In genomic region chr9:45133484-45134310, GRCm38 (mm10) we compare ENCODE assay signal across 9 mouse cellular contexts. TPM values are rescaled to one million over a fixed set of nuclear protein-coding genes. Genes with fewer than 3 reads are reported as not detected.
A peak's percentile ranks its signal among the peaks of the same experiment; 100 is the strongest.
DNase-seq lines count a peak whose midpoint lies in the region; ATAC-seq and TF ChIP-seq lines count a peak whose summit lies in the region.
"Had no signal": no experiment of that assay in that cellular context is flagged by ENCODE, and none has a peak within 500 bp of the region (broad histone marks: within the 10 kb centered on the region; RNA-seq: fewer than 3 reads in every experiment).

No protein-coding gene starts in this region.

- no peaks in the 10 kb centered on the region for H3K36me3 ChIP-seq in kidney, embryonic 14.5 days (ENCODE audit: control insufficient read depth, insufficient read depth, low read length)
- H3K36me3 ChIP-seq in ES-Bruce4 (ENCODE audit: control insufficient read depth, insufficient read depth, low read length, poor library complexity, severe bottlenecking), result no peaks in the 10 kb centered on the region
- H3K36me3 ChIP-seq in lung, embryonic 16.5 days (ENCODE audit: control insufficient read depth, insufficient read depth, low read length), result no peaks in the 10 kb centered on the region
- H3K36me3 ChIP-seq in stomach, embryonic 16.5 days (ENCODE audit: control insufficient read depth, insufficient read depth, low read length), result no peaks in the 10 kb centered on the region
- H3K36me3 ChIP-seq: liver, embryonic 15.5 days had no signal

- peaks cover 34% of the 10 kb centered on the region for H3K27me3 ChIP-seq in kidney, embryonic 14.5 days (ENCODE audit: control insufficient read depth, insufficient read depth, low read length)
- H3K27me3 ChIP-seq in ES-Bruce4 (ENCODE audit: control insufficient read depth, insufficient read depth, low read length, poor library complexity, severe bottlenecking), result peaks cover under 1% of the 10 kb centered on the region; the same call in 1 of the 2 replicates
- peaks cover 42% of the 10 kb centered on the region for H3K27me3 ChIP-seq in lung, embryonic 16.5 days (ENCODE audit: control insufficient read depth, insufficient read depth, low read depth, low read length)
- peaks cover 35% of the 10 kb centered on the region for H3K27me3 ChIP-seq in stomach, embryonic 16.5 days (ENCODE audit: control insufficient read depth, insufficient read depth, low read length)

- no peak for TF ChIP-seq POLR2A in ES-Bruce4 (IDR thresholded peaks at IDR 0.05; ENCODE audit: insufficient read depth, low read length)

- WGBS in kidney, embryonic 14.5 days, result 27% methylated on average over 5 of the region's 5 CpGs
- WGBS in lung, embryonic 16.5 days, result 18% methylated on average over 5 of the region's 5 CpGs
- 23% methylated on average over 5 of the region's 5 CpGs for WGBS in stomach, embryonic 16.5 days

- H3K4me3 ChIP-seq in kidney, embryonic 14.5 days (ENCODE audit: low read length), result no peak overlapping the region
- H3K4me3 ChIP-seq in ES-Bruce4 (ENCODE audit: low read depth, low read length), result no peak overlapping the region
- no peak overlapping the region for H3K4me3 ChIP-seq in lung, embryonic 16.5 days (ENCODE audit: low read length)
- no peak overlapping the region for H3K4me3 ChIP-seq in stomach, embryonic 16.5 days (replicated peaks; ENCODE audit: low read length)
- H3K4me3 ChIP-seq: liver, embryonic 15.5 days had no signal

- no peaks in the 10 kb centered on the region for H3K9me3 ChIP-seq in kidney, embryonic 14.5 days (ENCODE audit: control insufficient read depth, low read length)
- no peaks in the 10 kb centered on the region for H3K9me3 ChIP-seq in ES-Bruce4 (replicated peaks; ENCODE audit: control insufficient read depth, insufficient read depth, low read length, poor library complexity, severe bottlenecking)
- no peaks in the 10 kb centered on the region for H3K9me3 ChIP-seq in lung, embryonic 16.5 days (ENCODE audit: control insufficient read depth, low read length)
- H3K9me3 ChIP-seq in stomach, embryonic 16.5 days (replicated peaks; ENCODE audit: control insufficient read depth, low read length), result no peaks in the 10 kb centered on the region
- H3K9me3 ChIP-seq: liver, embryonic 15.5 days had no signal

- no peak overlapping the region for H3K27ac ChIP-seq in kidney, embryonic 14.5 days (ENCODE audit: low read depth, low read length)
- no peak overlapping the region for H3K27ac ChIP-seq in ES-Bruce4 (ENCODE audit: insufficient read depth, low read length)
- no peak overlapping the region for H3K27ac ChIP-seq in lung, embryonic 16.5 days (ENCODE audit: low read length)
- H3K27ac ChIP-seq in stomach, embryonic 16.5 days (ENCODE audit: low read length), result no peak overlapping the region; the same call in 1 of the 2 replicates
- H3K27ac ChIP-seq: liver, embryonic 15.5 days had no signal

- DNase-seq in kidney, adult 11 months, result peak; percentile 70
- peak; percentile 85 for DNase-seq in cerebellum, adult 9-10 months
- no peak for DNase-seq in left cerebral cortex, adult 11 months (ENCODE audit: low spot score)

- TF ChIP-seq CTCF in ES-Bruce4 (IDR thresholded peaks at IDR 0.05; ENCODE audit: low read depth, low read length), result peak; percentile 87

- H3K4me2 ChIP-seq in kidney, embryonic 14.5 days (replicated peaks; ENCODE audit: low read depth, low read length), result no peak overlapping the region
- no peak overlapping the region for H3K4me2 ChIP-seq in lung, embryonic 16.5 days (ENCODE audit: low read depth, low read length)
- no peak overlapping the region for H3K4me2 ChIP-seq in stomach, embryonic 16.5 days (ENCODE audit: low read depth, low read length)
- H3K4me2 ChIP-seq: liver, embryonic 15.5 days had no signal

- no peak overlapping the region for H3K9ac ChIP-seq in kidney, embryonic 14.5 days (ENCODE audit: low read depth, low read length)
- no peak overlapping the region for H3K9ac ChIP-seq in ES-Bruce4 (ENCODE audit: low read depth, poor library complexity, severe bottlenecking)
- no peak overlapping the region for H3K9ac ChIP-seq in lung, embryonic 16.5 days (ENCODE audit: low read length)
- H3K9ac ChIP-seq in stomach, embryonic 16.5 days (ENCODE audit: low read length), result no peak overlapping the region
- H3K9ac ChIP-seq: liver, embryonic 15.5 days had no signal

- no peak for TF ChIP-seq EP300 in ES-Bruce4 (IDR thresholded peaks at IDR 0.05; ENCODE audit: insufficient read depth, low read depth, low read length)

- no peak for ATAC-seq in kidney, embryonic 14.5 days (ENCODE audit: low FRiP score, low TSS enrichment)
- ATAC-seq in hematopoietic stem cell, adult 5-6 weeks (replicated peaks in 1 of 2; ENCODE audit: insufficient read depth in 1 of 2, low FRiP score in 2 of 2, low TSS enrichment in 1 of 2, low read depth in 1 of 2, poor library complexity in 2 of 2, severe bottlenecking in 2 of 2), result peak; percentile 41 to 68; a peak in 2 of 4 replicates
- ATAC-seq in lung, embryonic 16.5 days (ENCODE audit: low read depth), result 0 out of 2 replicates have a peak, but pooled peaks have one; percentile 11
- ATAC-seq in stomach, embryonic 16.5 days (ENCODE audit: insufficient read depth, low FRiP score), result peak; percentile 41; the same call in 1 of the 2 replicates

- peaks cover 19% of the 10 kb centered on the region; the same call in 1 of the 2 replicates for H3K4me1 ChIP-seq in kidney, embryonic 14.5 days (ENCODE audit: control insufficient read depth, insufficient read depth, low read length)
- no peaks in the 10 kb centered on the region for H3K4me1 ChIP-seq in ES-Bruce4 (ENCODE audit: control insufficient read depth, insufficient read depth, low read length)
- H3K4me1 ChIP-seq in lung, embryonic 16.5 days (replicated peaks; ENCODE audit: control insufficient read depth, insufficient read depth, low read length), result peaks cover 4% of the 10 kb centered on the region
- peaks cover 10% of the 10 kb centered on the region for H3K4me1 ChIP-seq in stomach, embryonic 16.5 days (ENCODE audit: control insufficient read depth, insufficient read depth, low read length)

RNA-seq across cellular contexts. Expression of gene Scn4b, which starts 4.5 kb away (rescaled TPM):
- polyA plus RNA-seq in kidney, embryonic 14.5 days (2014; fragmentation: Nextera tagmentation; extraction: Ambion mirVana), result 0.11 and 0.16 TPM in 2 replicates
- 0.35 and 0.40 TPM in 2 replicates for polyA plus RNA-seq in ES-Bruce4 (2011; ENCODE audit: insufficient read depth, insufficient read length, low read depth, missing spikeins)
- 0.25 TPM in 1 of 2 replicates, not detected in the other for total RNA-seq in hematopoietic stem cell, adult 5-6 weeks (2017)
- 0.89 and 1.2 TPM in 2 replicates for polyA plus RNA-seq in lung, embryonic 16.5 days (2015; fragmentation: Nextera tagmentation; extraction: Ambion mirVana)
- 0.37 and 0.54 TPM in 2 replicates for polyA plus RNA-seq in stomach, embryonic 16.5 days (2015; fragmentation: Nextera tagmentation; extraction: Ambion mirVana)

RNA-seq across cellular contexts. Expression of gene Scn2b, which starts 16.1 kb away (rescaled TPM):
- 4.6 and 5.3 TPM in 2 replicates for polyA plus RNA-seq in kidney, embryonic 14.5 days (2014; fragmentation: Nextera tagmentation; extraction: Ambion mirVana)
- polyA plus RNA-seq in ES-Bruce4 (2011; ENCODE audit: insufficient read depth, insufficient read length, low read depth, missing spikeins), result 0.60 and 0.88 TPM in 2 replicates
- 0.44 TPM in 1 of 2 replicates, not detected in the other for total RNA-seq in hematopoietic stem cell, adult 5-6 weeks (2017)
- 2.7 and 3.0 TPM in 2 replicates for polyA plus RNA-seq in lung, embryonic 16.5 days (2015; fragmentation: Nextera tagmentation; extraction: Ambion mirVana)
- polyA plus RNA-seq in stomach, embryonic 16.5 days (2015; fragmentation: Nextera tagmentation; extraction: Ambion mirVana), result 3.0 and 3.5 TPM in 2 replicates

RNA-seq across cellular contexts. Expression of gene BC049352, which starts 48.1 kb away (rescaled TPM):
- not detected in 2 replicates for polyA plus RNA-seq in kidney, embryonic 14.5 days (2014; fragmentation: Nextera tagmentation; extraction: Ambion mirVana)
- polyA plus RNA-seq in ES-Bruce4 (2011; ENCODE audit: insufficient read depth, insufficient read length, low read depth, missing spikeins), result not detected in 2 replicates
- total RNA-seq in hematopoietic stem cell, adult 5-6 weeks (2017), result 1.3 and 3.6 TPM in 2 replicates
- 0.13 and 0.14 TPM in 2 replicates for polyA plus RNA-seq in lung, embryonic 16.5 days (2015; fragmentation: Nextera tagmentation; extraction: Ambion mirVana)
- polyA plus RNA-seq in stomach, embryonic 16.5 days (2015; fragmentation: Nextera tagmentation; extraction: Ambion mirVana), result 0.27 TPM in 1 of 2 replicates, not detected in the other

RNA-seq across cellular contexts. Expression of gene Jaml, which starts 54.7 kb away (rescaled TPM):
- polyA plus RNA-seq in kidney, embryonic 14.5 days (2014; fragmentation: Nextera tagmentation; extraction: Ambion mirVana), result 0.46 TPM in 1 of 2 replicates, not detected in the other
- polyA plus RNA-seq in ES-Bruce4 (2011; ENCODE audit: insufficient read depth, insufficient read length, low read depth, missing spikeins), result not detected in 2 replicates
- 1.7 and 3.3 TPM in 2 replicates for total RNA-seq in hematopoietic stem cell, adult 5-6 weeks (2017)
- 0.45 and 0.60 TPM in 2 replicates for polyA plus RNA-seq in lung, embryonic 16.5 days (2015; fragmentation: Nextera tagmentation; extraction: Ambion mirVana)
- 19.0 and 19.7 TPM in 2 replicates for polyA plus RNA-seq in stomach, embryonic 16.5 days (2015; fragmentation: Nextera tagmentation; extraction: Ambion mirVana)
